Mouse (Mus musculus) limb, embryonic 11.5 days (tissue): Measurements from ENCODE around the gene Cd19. TPM values are rescaled to one million over a fixed set of nuclear protein-coding genes. Genes with fewer than 3 reads are reported as not detected.
"Not testable (repeated sequence)": the region's sequence is repeated elsewhere in the genome, so short reads cannot be mapped to it uniquely, and the experiment has no call there.

Experiments
- ATAC-seq: fragments of 200-750 bp; cut with Nextera tagmentation; 2 replicates; pipeline ENCODE4 v1.8.0; 2017; ENCODE audit warnings: low read depth; ENCODE audit not compliant: insufficient number of reproducible peaks, low FRiP score, low TSS enrichment
- DNase-seq: peaks from one replicate; pipeline ENCODE4 v3.0.0-alpha.2; 2015; ENCODE audit warnings: low spot score
- H3K27ac ChIP-seq: fragments of 300-500 bp; sonication (generic); replicated peaks from 2 replicates; pipeline ENCODE4 v1.5.1; 2014; ENCODE audit warnings: low read depth, mild to moderate bottlenecking, low read length
- H3K27me3 ChIP-seq: fragments of 300-500 bp; sonication (generic); 2 replicates; pipeline ENCODE4 v1.6.1; 2014; ENCODE audit warnings: mild to moderate bottlenecking, low read length, mixed read lengths; ENCODE audit not compliant: control insufficient read depth, insufficient read depth
- H3K36me3 ChIP-seq: fragments of 300-500 bp; sonication (generic); 2 replicates; pipeline ENCODE4 v1.6.1; 2014; ENCODE audit warnings: mild to moderate bottlenecking, low read length, moderate library complexity, mixed read lengths; ENCODE audit not compliant: control insufficient read depth, insufficient read depth
- H3K4me1 ChIP-seq: fragments of 300-500 bp; sonication (generic); 2 replicates; pipeline ENCODE4 v1.6.1; 2014; ENCODE audit warnings: low read length, mixed read lengths; ENCODE audit not compliant: control insufficient read depth, insufficient read depth
- H3K4me2 ChIP-seq: fragments of 300-500 bp; sonication (generic); 2 replicates; pipeline ENCODE4 v1.6.1; 2014; ENCODE audit warnings: low read depth, mild to moderate bottlenecking, moderate library complexity; ENCODE audit not compliant: severe bottlenecking
- H3K4me3 ChIP-seq: fragments of 300-500 bp; sonication (generic); 2 replicates; pipeline ENCODE4 v1.5.1; 2014; ENCODE audit warnings: low read depth, low read length
- H3K9ac ChIP-seq: fragments of 300-500 bp; sonication (generic); 2 replicates; pipeline ENCODE4 v1.6.1; 2014; ENCODE audit warnings: mild to moderate bottlenecking, low read length
- H3K9me3 ChIP-seq: fragments of 300-500 bp; sonication (generic); 2 replicates; pipeline ENCODE4 v1.6.1; 2016; ENCODE audit warnings: low read length; ENCODE audit not compliant: control insufficient read depth
- WGBS: fragments of 180-500 bp; shearing (Covaris S2); extraction: QIAGEN DNeasy Blood & Tissue Kit; methylation state at CpG from one replicate; pipeline ENCODE4 v1.1.7; 2014; 5-methylcytosine and 5-hydroxymethylcytosine counted together
- polyA plus RNA-seq: library from polyadenylated mRNA; unstranded; fragments of >200 nt; fragmentation: Nextera tagmentation; extraction: Ambion mirVana; gene quantifications from 2 replicates; pipeline ENCODE4 v1.2.1, GENCODE M21; 2014

Gene Cd19
- polyA plus RNA-seq, 1 experiment from 2014 or later, result not detected

DNA sequence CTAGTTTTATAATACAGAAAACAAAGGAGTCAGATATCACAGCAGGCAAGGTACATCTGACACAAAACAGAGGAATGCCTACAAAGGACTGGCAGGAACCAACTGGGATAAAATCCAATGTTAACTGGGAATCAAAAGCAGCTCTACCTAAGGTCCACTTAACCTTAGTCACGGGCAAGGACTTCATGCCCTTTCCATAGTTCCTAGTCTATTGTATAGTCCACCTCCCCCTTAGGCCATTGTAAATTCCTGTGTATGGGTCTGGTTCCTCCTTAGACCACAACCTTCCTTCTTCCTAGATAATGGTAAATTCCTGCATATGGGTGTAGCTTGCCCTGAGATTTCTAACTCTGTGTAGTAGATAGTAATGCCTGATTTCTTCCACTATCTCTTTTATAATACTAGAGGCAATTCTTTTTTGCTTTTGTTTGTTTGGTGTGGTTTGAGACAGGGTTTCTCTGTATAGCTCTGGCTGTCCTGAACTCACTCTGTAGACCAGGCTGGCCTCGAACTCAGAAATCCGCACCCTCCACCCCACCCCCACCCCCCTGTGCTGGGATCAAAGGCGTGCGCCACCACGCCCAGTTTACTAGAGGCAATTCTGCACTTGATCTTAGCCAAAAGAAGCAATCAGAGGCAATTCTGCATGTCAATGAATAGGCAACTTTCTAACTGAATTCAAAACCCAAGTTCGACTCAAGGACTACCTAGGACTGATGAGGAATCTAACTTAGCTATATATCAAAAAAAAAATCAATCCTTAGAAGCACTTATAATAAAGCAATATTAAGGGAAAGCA, 22.4 kb downstream of the Cd19 start:
- not testable (repeated sequence) for H3K4me2 ChIP-seq, ATAC-seq, H3K9ac ChIP-seq, DNase-seq, H3K36me3 ChIP-seq, H3K9me3 ChIP-seq, H3K27ac ChIP-seq, H3K4me3 ChIP-seq, H3K27me3 ChIP-seq, H3K4me1 ChIP-seq
- 87% methylated on average over 7 of the region's 7 CpGs for WGBS

DNA sequence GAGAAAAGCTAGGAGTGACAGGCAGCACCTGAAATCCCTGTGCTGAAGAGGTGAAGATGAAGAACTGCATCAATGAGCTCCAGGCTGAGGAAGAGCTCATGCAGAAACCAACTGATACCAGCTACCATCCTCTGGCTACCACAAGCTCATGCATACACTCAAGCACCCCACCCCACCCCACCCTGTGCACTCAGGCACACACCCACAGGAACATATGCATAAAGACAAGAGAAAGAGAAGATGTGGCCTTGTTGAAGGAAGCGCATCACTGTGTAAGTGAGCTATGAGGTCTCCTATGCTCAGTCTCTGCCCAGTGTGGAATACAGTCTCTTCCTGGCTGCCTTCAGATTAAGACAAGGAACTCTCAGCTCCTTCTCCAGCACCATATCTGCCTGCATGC, 26.5 kb downstream of the Cd19 start:
- Histone ChIP-seq H3K4me3 (no peak overlapping the region), H3K4me1 (no peaks in the 10 kb centered on the region), H3K27me3 (no peaks in the 10 kb centered on the region), H3K27ac (no peak overlapping the region), H3K36me3 (peaks cover 9% of the 10 kb centered on the region; the same call in 1 of the 2 replicates), H3K9ac (no peak overlapping the region), H3K4me2 (no peak overlapping the region), H3K9me3 (no peaks in the 10 kb centered on the region)
- WGBS, result 95% methylated on average over 1 of the region's 1 CpGs
- ATAC-seq (no peak), DNase-seq (no peak)

DNA sequence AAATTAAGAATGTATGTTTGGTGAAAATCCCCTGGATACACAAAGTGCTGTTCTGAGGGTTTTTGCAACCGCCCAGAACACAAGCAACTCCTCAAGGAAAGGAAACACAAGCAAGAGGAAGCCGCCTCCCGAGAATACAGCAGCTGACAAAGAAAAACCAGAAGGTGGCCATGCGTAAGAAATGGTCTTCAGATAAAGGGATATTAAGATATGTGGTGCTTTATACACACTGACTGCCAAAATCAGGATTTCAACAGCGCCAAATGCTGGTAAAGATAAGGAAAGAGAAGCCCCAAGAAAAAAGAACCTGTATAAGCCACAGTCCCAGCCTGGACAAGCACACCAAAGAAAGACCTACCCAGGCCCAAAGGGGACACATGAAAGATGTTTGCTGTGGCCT, 31.1 kb downstream of the Cd19 start:
- Histone ChIP-seq H3K9ac (no peak overlapping the region), H3K4me3 (no peak overlapping the region), H3K27me3 (no peaks in the 10 kb centered on the region), H3K4me1 (no peaks in the 10 kb centered on the region), H3K9me3 (no peaks in the 10 kb centered on the region), H3K36me3 (peaks cover 4% of the 10 kb centered on the region; the same call in 1 of the 2 replicates), H3K4me2 (no peak overlapping the region), H3K27ac (no peak overlapping the region)
- ATAC-seq, result no peak
- DNase-seq, result no peak
- WGBS, result 90% methylated on average over 5 of the region's 5 CpGs

DNA sequence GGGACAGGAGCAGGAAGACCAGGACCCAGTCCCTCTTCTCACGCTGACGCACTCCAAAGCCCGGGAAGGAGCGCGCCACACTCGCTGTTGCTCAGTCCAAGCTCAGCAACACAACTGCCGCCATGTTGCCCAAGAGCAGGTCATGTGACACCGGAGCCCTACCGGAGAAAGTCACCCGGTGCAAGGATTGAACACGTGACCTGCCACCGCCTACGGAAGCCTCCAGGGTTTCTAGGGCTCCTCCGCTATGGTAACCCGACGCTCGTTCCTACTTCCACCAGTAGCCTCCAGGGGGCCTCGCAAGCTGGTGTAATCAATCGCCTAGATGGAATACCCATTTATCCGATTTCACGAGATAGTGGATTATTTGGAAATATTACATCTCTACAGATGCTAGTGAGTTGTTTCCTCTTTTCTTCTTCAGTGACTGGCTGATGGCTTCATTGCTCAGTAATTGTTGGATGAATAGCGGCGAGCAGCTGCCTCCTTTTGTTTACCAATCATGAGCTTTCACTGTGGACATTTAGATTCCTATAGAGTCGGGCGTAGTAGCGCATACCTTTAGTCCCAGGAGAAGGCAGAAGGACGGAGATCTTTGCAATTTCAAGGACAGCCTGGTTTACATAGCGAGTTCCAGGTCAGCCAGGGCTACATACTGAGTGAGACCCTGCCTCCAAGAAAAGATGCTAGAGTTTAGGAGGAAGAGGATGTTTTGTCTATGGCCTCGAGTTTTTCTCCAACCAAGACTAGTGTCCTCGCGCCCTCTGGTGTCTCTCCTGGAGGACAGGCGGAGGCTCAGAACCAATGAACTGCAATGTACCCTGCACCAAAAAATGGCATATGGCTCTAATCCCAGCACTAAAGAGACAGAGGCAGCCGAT, 37.2 kb downstream of the Cd19 start, which contains the start of gene Spns1:
Gene Spns1, minus strand, starts transcription at position 173 of the 881 bp plus-strand sequence.
- WGBS, result under 1% methylated on average over 33 of the region's 33 CpGs
- DNase-seq (peak; percentile 96), ATAC-seq (peak; percentile 93)
- no peaks in the 10 kb centered on the region for H3K27me3 ChIP-seq
- H3K9ac ChIP-seq, result peak within 1 kb of the TSS; percentile 83
- H3K4me2 ChIP-seq, result peak within 1 kb of the TSS; percentile 68
- peak within 1 kb of the TSS; percentile 98 for H3K4me3 ChIP-seq
- peak within 1 kb of the TSS; percentile 56 for H3K27ac ChIP-seq
- no peaks in the 10 kb centered on the region for H3K9me3 ChIP-seq
- H3K36me3 ChIP-seq, result peaks cover under 1% of the 10 kb centered on the region; the same call in 1 of the 2 replicates
- H3K4me1 ChIP-seq, result peaks cover 7% of the 10 kb centered on the region; the same call in 1 of the 2 replicates

DNA sequence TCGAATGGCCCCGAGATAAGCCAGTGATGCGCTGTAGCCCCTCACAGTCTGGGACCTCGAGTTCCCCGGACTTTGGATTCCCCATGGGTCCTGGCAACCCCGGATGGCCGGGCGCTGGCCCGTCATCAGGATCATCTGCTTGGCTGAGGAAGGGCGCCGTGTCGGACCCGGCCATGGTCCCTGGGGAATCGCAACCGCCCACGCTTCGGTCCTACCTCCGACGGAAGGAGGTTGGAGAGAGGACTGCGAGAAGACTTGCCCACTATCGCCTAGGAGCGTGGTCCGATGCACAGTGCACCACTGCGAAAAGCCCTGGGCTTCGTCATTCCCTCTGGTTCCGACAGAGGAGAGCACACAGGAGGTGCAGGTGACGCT, 37.8 kb downstream of the Cd19 start:
- peak overlapping the region; percentile 98 for H3K4me3 ChIP-seq
- ATAC-seq, result peak; percentile 1; the same call in 1 of the 2 replicates
- 1% methylated on average over 27 of the region's 27 CpGs for WGBS

DNA sequence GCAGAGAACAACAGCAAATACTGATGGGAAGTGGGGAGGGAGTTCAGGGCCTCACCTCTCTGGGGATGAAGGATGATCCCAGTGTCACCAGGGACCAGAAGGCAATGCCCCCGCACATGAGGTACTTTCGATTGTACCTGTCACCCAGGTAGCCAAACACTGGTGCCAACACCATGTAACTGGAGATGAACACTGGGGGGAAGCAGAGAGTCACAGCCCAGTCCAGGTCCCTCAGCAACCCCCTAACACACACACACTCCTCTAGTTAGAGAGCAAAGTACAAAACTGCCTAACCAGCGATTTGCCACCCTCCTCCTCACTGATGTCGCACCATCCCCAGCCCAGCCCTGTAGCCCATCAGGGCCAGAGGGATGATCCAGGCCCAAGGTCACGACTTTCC, 39.7 kb downstream of the Cd19 start:
- Histone ChIP-seq H3K9ac (no peak overlapping the region), H3K4me2 (no peak overlapping the region), H3K9me3 (no peaks in the 10 kb centered on the region), H3K27ac (no peak overlapping the region), H3K36me3 (peaks cover 11% of the 10 kb centered on the region; the same call in 1 of the 2 replicates), H3K27me3 (no peaks in the 10 kb centered on the region), H3K4me3 (no peak overlapping the region), H3K4me1 (peaks cover 7% of the 10 kb centered on the region; the same call in 1 of the 2 replicates)
- 74% methylated on average over 5 of the region's 5 CpGs for WGBS
- ATAC-seq (no peak), DNase-seq (no peak)

More for the DNA sequence above, 37.8 kb downstream of the Cd19 start:
- peaks cover 7% of the 10 kb centered on the region; the same call in 1 of the 2 replicates for H3K4me1 ChIP-seq
- DNase-seq, result no peak
- no peaks in the 10 kb centered on the region for H3K27me3 ChIP-seq
- peaks cover 6% of the 10 kb centered on the region; the same call in 1 of the 2 replicates for H3K36me3 ChIP-seq
- H3K4me2 ChIP-seq, result peak overlapping the region; percentile 68
- peak overlapping the region; percentile 83 for H3K9ac ChIP-seq
- H3K9me3 ChIP-seq, result no peaks in the 10 kb centered on the region
- no peak overlapping the region for H3K27ac ChIP-seq

DNA sequence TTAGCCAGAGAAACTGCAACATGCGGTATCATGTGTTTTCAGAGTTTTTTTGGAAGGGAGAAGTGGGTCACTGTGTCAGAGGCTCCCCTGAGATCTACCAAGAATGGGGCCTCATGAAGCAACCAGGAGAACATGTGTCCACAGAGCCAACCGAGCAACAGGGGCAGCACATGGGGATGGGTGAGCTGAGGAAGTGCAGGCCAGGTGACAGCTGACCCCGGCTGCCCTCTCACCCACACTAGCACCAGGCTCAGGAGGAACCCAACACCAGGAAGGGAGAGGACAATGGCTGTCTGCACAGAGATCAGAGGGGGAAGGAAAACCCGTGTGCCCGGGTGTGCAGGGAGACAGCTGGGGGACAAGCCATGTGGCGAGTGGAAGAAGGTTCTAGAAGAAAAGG, 40.2 kb downstream of the Cd19 start:
- ATAC-seq (no peak), DNase-seq (no peak)
- WGBS, result 70% methylated on average over 6 of the region's 6 CpGs
- Histone ChIP-seq H3K27ac (no peak overlapping the region), H3K9ac (no peak overlapping the region), H3K9me3 (no peaks in the 10 kb centered on the region), H3K4me3 (no peak overlapping the region), H3K4me2 (no peak overlapping the region), H3K4me1 (peaks cover 7% of the 10 kb centered on the region; the same call in 1 of the 2 replicates), H3K27me3 (no peaks in the 10 kb centered on the region), H3K36me3 (peaks cover 11% of the 10 kb centered on the region; the same call in 1 of the 2 replicates)

DNA sequence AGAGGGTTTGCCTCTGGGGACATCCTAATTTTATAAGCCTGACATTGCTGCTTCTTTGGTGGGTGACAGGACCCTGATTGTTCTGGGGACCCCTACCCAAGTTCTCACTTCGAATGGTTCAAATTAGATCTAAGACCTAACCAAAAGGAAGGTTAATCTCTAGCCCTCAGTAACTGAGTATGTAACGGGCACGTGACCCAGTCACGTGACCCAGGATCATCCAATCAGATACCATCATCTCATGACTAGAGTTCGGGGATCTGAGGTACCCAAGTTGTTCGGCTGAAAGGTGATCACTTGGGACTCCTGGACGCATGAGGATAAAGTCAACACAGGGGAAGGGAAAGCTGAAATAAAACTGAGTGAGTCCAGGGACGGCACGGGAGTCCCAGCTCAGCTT, 41.7 kb downstream of the Cd19 start:
- peaks cover 14% of the 10 kb centered on the region; the same call in 1 of the 2 replicates for H3K36me3 ChIP-seq
- no peak overlapping the region for H3K4me2 ChIP-seq
- WGBS, result 85% methylated on average over 9 of the region's 9 CpGs
- no peak overlapping the region for H3K9ac ChIP-seq
- peaks cover 7% of the 10 kb centered on the region; the same call in 1 of the 2 replicates for H3K4me1 ChIP-seq
- DNase-seq (no peak), ATAC-seq (no peak)
- H3K27me3 ChIP-seq, result no peaks in the 10 kb centered on the region
- H3K27ac ChIP-seq, result no peak overlapping the region
- no peaks in the 10 kb centered on the region for H3K9me3 ChIP-seq
- no peak overlapping the region for H3K4me3 ChIP-seq
